Mouse (Mus musculus) heart, adult 18-20 months (tissue): Measurements from ENCODE around the gene Trpv2. TPM values are rescaled to one million over a fixed set of nuclear protein-coding genes. Genes with fewer than 3 reads are reported as not detected.
"Not testable (repeated sequence)": the region's sequence is repeated elsewhere in the genome, so short reads cannot be mapped to it uniquely, and the experiment has no call there.

Experiments used
- DNase-seq, 2 experiments: peaks; one replicate each; pipeline ENCODE4 v3.0.0; 2021 to 2022; ENCODE audit warnings: mixed read lengths in 1 of 2
- total RNA-seq, 2 experiments: library from RNA; stranded (reverse); gene quantifications; 2 replicates each; pipeline ENCODE4 v1.2.3; 2021

Gene Trpv2
- total RNA-seq, 2 experiments from 2014 or later: 3.0 TPM

- DNase-seq: peak in 1 of 2 experiments; percentile 52
Measured at GRCm38 (mm10) chr11:62647661-62648590, 73.6 kb downstream of the Trpv2 start, which contains the start of gene Lrrc75a. Lrrc75a (minus strand) TSS chr11:62648523.

- peak; percentile 94 to 95 for DNase-seq
Measured at GRCm38 (mm10) chr11:62648591-62649391, 74.5 kb downstream of the Trpv2 start, which contains the start of gene Mmgt2. Mmgt2 (plus strand) TSS chr11:62648664.

GRCm38 (mm10) chr11:62649803-62650202 is 75.5 kb downstream of the Trpv2 start:
- not testable (repeated sequence) for DNase-seq

Other genes starting within 250 kb of the Trpv2 start
- 1 to 10 TPM; 3.1 to 3.2 TPM for gene Pigl, start 116.0 kb upstream of the Trpv2 start, total RNA-seq
- gene Ncor1, start 115.9 kb upstream of the Trpv2 start, total RNA-seq: 100 to 1,000 TPM; 113 to 127 TPM
- gene Cenpv, start 35.2 kb upstream of the Trpv2 start, total RNA-seq: 10 to 100 TPM; 19.5 to 25.5 TPM
- gene Ubb, start 23.3 kb upstream of the Trpv2 start, total RNA-seq: 100 to 1,000 TPM; 599 to 655 TPM
- 1 to 10 TPM; 3.2 to 4.3 TPM for gene Lrrc75a, start 74.0 kb downstream of the Trpv2 start, total RNA-seq
- gene Mmgt2, start 74.2 kb downstream of the Trpv2 start, total RNA-seq: 1 to 10 TPM; 5.4 to 7.1 TPM
- gene Zfp287, start 157.4 kb downstream of the Trpv2 start, total RNA-seq: 1 to 10 TPM; 1.8 to 1.9 TPM
- gene Gm10428, start 178.6 kb downstream of the Trpv2 start, total RNA-seq: not detected
- gene Zfp286, start 215.0 kb downstream of the Trpv2 start, total RNA-seq: under 1 TPM; 0.40 to 0.85 TPM
- gene Trim16, start 245.7 kb downstream of the Trpv2 start, total RNA-seq: 1 to 10 TPM; 4.4 to 8.4 TPM